Mouse (Mus musculus) midbrain, embryonic 12.5 days (tissue): ENCODE measurements around the gene Camsap1. TPM values are rescaled to one million over a fixed set of nuclear protein-coding genes. Genes with fewer than 3 reads are reported as not detected.
A peak's percentile ranks its signal among the peaks of the same experiment; 100 is the strongest.

Experiments
- ATAC-seq: fragments of 200-750 bp; cut with Nextera tagmentation; 2 replicates; pipeline ENCODE4 v1.8.0; 2017; ENCODE audit warnings: low read depth, moderate TSS enrichment, moderate library complexity; ENCODE audit not compliant: low FRiP score
- H3K27ac ChIP-seq: fragments of 300-500 bp; sonication (generic); replicated peaks from 2 replicates; pipeline ENCODE4 v1.5.1; 2016; ENCODE audit warnings: mild to moderate bottlenecking
- H3K27me3 ChIP-seq: fragments of 300-500 bp; sonication (generic); 2 replicates; pipeline ENCODE4 v1.6.1; 2016; ENCODE audit warnings: mild to moderate bottlenecking
- H3K36me3 ChIP-seq: fragments of 300-500 bp; sonication (generic); 2 replicates; pipeline ENCODE4 v1.6.1; 2016
- H3K4me1 ChIP-seq: fragments of 300-500 bp; sonication (generic); 2 replicates; pipeline ENCODE4 v1.6.1; 2016
- H3K4me2 ChIP-seq: fragments of 300-500 bp; sonication (generic); replicated peaks from 2 replicates; pipeline ENCODE4 v1.6.1; 2016; ENCODE audit warnings: mild to moderate bottlenecking, moderate library complexity
- H3K4me3 ChIP-seq: fragments of 300-500 bp; sonication (generic); 2 replicates; pipeline ENCODE4 v1.5.1; 2016; ENCODE audit warnings: mild to moderate bottlenecking
- H3K9ac ChIP-seq: fragments of 300-500 bp; sonication (generic); replicated peaks from 2 replicates; pipeline ENCODE4 v1.6.1; 2016; ENCODE audit warnings: mild to moderate bottlenecking, moderate library complexity
- H3K9me3 ChIP-seq: fragments of 300-500 bp; sonication (generic); 2 replicates; pipeline ENCODE4 v1.6.1; 2016; ENCODE audit warnings: mild to moderate bottlenecking
- WGBS: fragments of 180-500 bp; shearing (Covaris S2); methylation state at CpG from one replicate; pipeline ENCODE4 v1.1.7; 2016; 5-methylcytosine and 5-hydroxymethylcytosine counted together
- polyA plus RNA-seq: library from polyadenylated mRNA; unstranded; fragments of >200 nt; fragmentation: Nextera tagmentation; extraction: Ambion mirVana; gene quantifications from 2 replicates; pipeline ENCODE4 v1.2.1, GENCODE M21; 2016

The Camsap1 gene
- polyA plus RNA-seq, 1 experiment from 2014 or later = 66.4 TPM

DNA sequence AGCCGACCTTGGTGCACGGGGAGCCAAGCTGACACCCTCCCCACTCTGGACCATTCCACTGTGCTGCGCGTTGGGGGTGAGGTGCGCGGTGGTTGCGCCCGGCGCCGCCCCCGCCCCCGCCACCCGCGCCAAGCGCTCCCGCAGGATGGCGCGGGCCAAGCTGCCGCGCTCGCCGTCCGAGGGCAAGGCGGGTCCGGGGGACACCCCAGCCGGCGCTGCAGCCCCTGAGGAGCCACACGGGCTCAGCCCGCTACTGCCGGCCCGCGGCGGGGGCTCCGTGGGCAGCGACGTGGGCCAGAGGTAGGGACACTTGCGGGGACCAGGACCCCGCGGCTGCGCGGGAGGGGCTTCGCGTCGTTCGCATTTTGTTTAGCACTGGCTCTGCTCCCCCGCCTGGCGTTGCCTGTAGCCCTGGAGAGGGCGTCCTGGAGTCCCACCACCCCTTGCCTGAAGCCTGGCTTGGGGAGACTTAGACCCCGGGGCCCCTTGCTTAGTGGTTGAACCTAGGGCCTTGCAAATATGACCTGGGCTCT lies 105.3 kb downstream of the Camsap1 start:
- ATAC-seq = peak; percentile 34; the same call in 1 of the 2 replicates
- 2% methylated on average over 49 of the region's 49 CpGs for WGBS
- Histone ChIP-seq H3K27ac (no peak overlapping the region), H3K4me3 (peak overlapping the region; percentile 52), H3K27me3 (peaks cover 40% of the 10 kb centered on the region), H3K9me3 (no peaks in the 10 kb centered on the region), H3K36me3 (no peaks in the 10 kb centered on the region), H3K4me1 (peaks cover 8% of the 10 kb centered on the region), H3K9ac (peak overlapping the region; percentile 71), H3K4me2 (peak overlapping the region; percentile 86)

DNA sequence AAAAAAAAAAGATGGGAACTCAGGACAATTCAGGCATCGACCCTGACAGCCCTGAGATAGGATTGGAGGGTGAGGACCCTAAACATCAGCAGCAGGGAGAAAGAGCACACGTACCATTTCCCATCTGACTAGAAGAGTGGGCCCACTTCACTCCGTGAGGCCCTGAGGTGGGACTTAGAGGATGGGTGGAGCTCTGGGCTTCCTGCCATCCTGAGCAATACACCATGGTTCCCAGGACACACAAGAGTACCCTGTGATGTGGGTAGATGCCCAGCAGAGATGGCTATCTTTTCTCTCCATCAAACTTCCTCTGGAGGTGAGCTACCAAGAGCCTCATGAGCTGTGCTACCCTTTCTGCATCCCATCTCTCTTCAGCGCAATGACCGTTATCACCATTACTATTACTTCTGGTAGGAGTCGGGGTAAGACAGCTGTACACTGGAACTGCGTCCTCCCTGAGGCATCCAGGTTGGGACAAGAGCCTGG lies 105.8 kb downstream of the Camsap1 start:
- peaks cover 39% of the 10 kb centered on the region for H3K27me3 ChIP-seq
- H3K4me1 ChIP-seq = peaks cover 8% of the 10 kb centered on the region
- ATAC-seq = no peak
- H3K4me3 ChIP-seq = peak overlapping the region; percentile 52
- H3K4me2 ChIP-seq = peak overlapping the region; percentile 86
- 28% methylated on average over 7 of the region's 7 CpGs for WGBS
- no peaks in the 10 kb centered on the region for H3K9me3 ChIP-seq
- no peaks in the 10 kb centered on the region for H3K36me3 ChIP-seq
- no peak overlapping the region for H3K27ac ChIP-seq
- H3K9ac ChIP-seq = peak overlapping the region; percentile 71; the same call in 1 of the 2 replicates

Other genes starting within 250 kb of the Camsap1 start
- gene Obp2b, start 246.3 kb downstream of the Camsap1 start, polyA plus RNA-seq = not detected in 2 replicates
- gene Lcn3, start 217.7 kb downstream of the Camsap1 start, polyA plus RNA-seq = not detected in 2 replicates
- not detected in 2 replicates for gene Lcn11, start 206.3 kb downstream of the Camsap1 start, polyA plus RNA-seq
- not detected in 2 replicates for gene Gm13539, start 201.0 kb downstream of the Camsap1 start, polyA plus RNA-seq
- gene Glt6d1, start 167.4 kb downstream of the Camsap1 start, polyA plus RNA-seq = not detected in 2 replicates
- not detected in 2 replicates for gene Lcn9, start 160.1 kb downstream of the Camsap1 start, polyA plus RNA-seq
- gene Sohlh1, start 136.0 kb downstream of the Camsap1 start, polyA plus RNA-seq = not detected in 2 replicates
- gene Kcnt1, start 119.5 kb downstream of the Camsap1 start, polyA plus RNA-seq = 2.4 TPM in 2 replicates
- gene Ubac1, start 38.5 kb upstream of the Camsap1 start, polyA plus RNA-seq = 91.9 and 93.3 TPM in 2 replicates
- 8.7 and 11.1 TPM in 2 replicates for gene Nacc2, start 139.9 kb upstream of the Camsap1 start, polyA plus RNA-seq
- gene Lhx3, start 225.0 kb upstream of the Camsap1 start, polyA plus RNA-seq = 0.10 and 0.13 TPM in 2 replicates